Mouse (Mus musculus) midbrain, postnatal 0 days (tissue): ENCODE measurements at regions not wholly inside any gene's neighbourhood (a gene's known extent, or its start where the extent isn't known, plus 50 kb on each side); places are given as distances from the start of the nearest gene placed in this dataset.

Source experiments
- ATAC-seq: fragments of 200-750 bp; cut with Nextera tagmentation; 2 replicates; pipeline ENCODE4 v1.8.0; 2017; ENCODE audit warnings: moderate number of reproducible peaks, mild to moderate bottlenecking, moderate TSS enrichment, moderate library complexity; ENCODE audit not compliant: low FRiP score
- DNase-seq: peaks from one replicate; pipeline ENCODE4 v3.0.0-alpha.2; 2015; ENCODE audit warnings: low spot score
- H3K27ac ChIP-seq: fragments of 300-500 bp; sonication (generic); 2 replicates; pipeline ENCODE4 v1.5.1; 2014; ENCODE audit warnings: low read depth, mild to moderate bottlenecking, low read length, mixed read lengths
- H3K27me3 ChIP-seq: fragments of 300-500 bp; sonication (generic); 2 replicates; pipeline ENCODE4 v1.6.1; 2014; ENCODE audit warnings: low read length, control low read depth, mixed read lengths; ENCODE audit not compliant: insufficient read depth
- H3K36me3 ChIP-seq: fragments of 300-500 bp; sonication (generic); 2 replicates; pipeline ENCODE4 v1.6.1; 2014; ENCODE audit warnings: low read length, control low read depth, mixed read lengths; ENCODE audit not compliant: insufficient read depth
- H3K4me1 ChIP-seq: fragments of 300-500 bp; sonication (generic); 2 replicates; pipeline ENCODE4 v1.6.1; 2014; ENCODE audit warnings: mild to moderate bottlenecking, control low read depth, antibody characterized with exemption, low read length, mixed read lengths; ENCODE audit not compliant: insufficient read depth
- H3K4me2 ChIP-seq: fragments of 300-500 bp; sonication (generic); 2 replicates; pipeline ENCODE4 v1.6.1; 2014; ENCODE audit warnings: low read depth, mild to moderate bottlenecking, low read length, mixed read lengths; ENCODE audit not compliant: poor library complexity, severe bottlenecking
- H3K4me3 ChIP-seq: fragments of 300-500 bp; sonication (generic); 2 replicates; pipeline ENCODE4 v1.5.1; 2014; ENCODE audit warnings: low read depth, mild to moderate bottlenecking, low read length, moderate library complexity
- H3K9ac ChIP-seq: fragments of 300-500 bp; sonication (generic); replicated peaks from 2 replicates; pipeline ENCODE4 v1.6.1; 2014; ENCODE audit warnings: mild to moderate bottlenecking, low read length, moderate library complexity, mixed read lengths; ENCODE audit not compliant: poor library complexity, severe bottlenecking
- H3K9me3 ChIP-seq: fragments of 300-500 bp; sonication (generic); 2 replicates; pipeline ENCODE4 v1.6.1; 2016; ENCODE audit warnings: low read length, control low read depth
- CTCF ChIP-seq: IDR thresholded peaks from 2 replicates; pipeline ENCODE4 v1.5.1; 2016; ENCODE audit warnings: antibody characterized with exemption, mild to moderate bottlenecking
- WGBS: fragments of 180-500 bp; shearing (Covaris S2); extraction: QIAGEN DNeasy Blood & Tissue Kit; methylation state at CpG from one replicate; pipeline ENCODE4 v1.1.7; 2014; 5-methylcytosine and 5-hydroxymethylcytosine counted together

DNA sequence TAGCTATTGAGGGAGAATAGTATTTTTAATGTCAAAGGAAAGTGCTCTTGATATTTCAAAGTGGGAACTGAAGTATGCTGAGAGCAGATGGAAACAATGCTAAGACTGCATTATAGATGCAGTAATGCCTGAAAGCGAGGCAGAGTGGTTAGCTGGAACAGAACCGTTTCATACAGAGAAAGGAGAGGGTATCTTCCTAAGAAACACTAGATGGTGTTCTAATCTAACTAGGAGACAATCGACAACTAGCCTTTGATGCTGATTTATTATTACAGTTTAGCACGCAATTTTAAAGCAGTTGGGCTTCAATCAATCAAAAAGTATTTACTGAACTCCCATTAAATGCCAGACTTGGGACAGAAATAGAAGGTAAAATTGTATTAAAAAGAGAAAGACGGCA is 92.3 kb upstream of the Prdx4 start:
- H3K9me3 ChIP-seq, result no peaks in the 10 kb centered on the region
- ATAC-seq (no peak), DNase-seq (peak; percentile 1)
- H3K4me3 ChIP-seq, result no peak overlapping the region
- H3K27ac ChIP-seq, result no peak overlapping the region
- TF ChIP-seq CTCF, result peak; percentile 34
- H3K4me2 ChIP-seq, result no peak overlapping the region
- H3K9ac ChIP-seq, result no peak overlapping the region
- no peaks in the 10 kb centered on the region for H3K36me3 ChIP-seq
- H3K27me3 ChIP-seq, result no peaks in the 10 kb centered on the region
- H3K4me1 ChIP-seq, result no peaks in the 10 kb centered on the region
- WGBS, result 54% methylated on average over 5 of the region's 5 CpGs
